Mouse (Mus musculus): ENCODE data around the gene Utrn.

DNA sequence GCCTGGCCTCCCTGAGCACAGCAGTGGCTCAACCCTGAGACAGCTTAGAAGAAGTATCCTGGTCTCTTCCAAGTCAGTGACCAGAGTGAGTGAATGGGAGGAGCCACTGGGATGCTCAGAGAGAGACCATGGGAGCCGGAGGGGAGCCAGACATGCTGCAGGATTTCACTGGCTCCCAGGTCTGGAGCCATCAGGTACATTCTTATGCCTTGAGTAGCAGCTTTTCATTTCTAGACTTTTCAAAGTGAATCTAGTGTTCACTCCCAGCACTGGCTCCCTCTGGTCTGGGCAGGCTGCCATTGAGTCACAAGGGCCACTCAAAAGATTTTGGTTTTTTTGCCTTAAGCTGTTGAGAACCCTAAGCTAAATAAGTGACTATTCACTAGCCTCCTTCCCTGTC lies 31.5 kb downstream of the Utrn start:
- TF ChIP-seq POLR2A (IDR thresholded peaks at IDR 0.05; ENCODE audit: borderline replicate concordance, low read depth, low read length) (no peak), CTCF (IDR thresholded peaks at IDR 0.05; ENCODE audit: low read depth, low read length) (no peak)

Measured in bone marrow macrophage, adult 2 months (primary cell).